Mouse (Mus musculus) mammary gland, adult 2 months (tissue): ENCODE results near the gene Tgif2lx1. TPM values are rescaled to one million over a fixed set of nuclear protein-coding genes. Genes with fewer than 3 reads are reported as not detected.

Source experiments
- polyA plus RNA-seq: library from polyadenylated mRNA; depleted of rRNA; stranded (reverse); fragments of >200 nt; gene quantifications from 2 replicates; pipeline ENCODE4 v1.2.3, GENCODE M21; 2012; ENCODE audit warnings: low replicate concordance; rRNA removed

Tgif2lx1 gene
- polyA plus RNA-seq, result not detected in 2 replicates

GRCm38 (mm10) chrX:118480637-118481036, at the start of gene Tgif2lx1:
Gene Tgif2lx1 (minus strand): TSS chrX:118480737.

Other genes with a start within 250 kb of the Tgif2lx1 start
- not detected in 2 replicates for gene Tgif2lx2, start 53.5 kb downstream of the Tgif2lx1 start, polyA plus RNA-seq